Mouse (Mus musculus) regulatory T cell (primary cell): ENCODE results near the gene Snx32.

Experiments used
- in situ Hi-C: fragments of 300-600 bp; cut with MboI, MseI; formaldehyde crosslinking; loops from one replicate; pipeline ENCODE4 v1.15.1; 2025; ENCODE audit warnings: high pct_unique_total_duplicates

Gene Snx32

GRCm38 (mm10) chr19:5510031-5511026 is at the start of gene Snx32:
Snx32 (minus strand) TSS chr19:5510538.
- in situ Hi-C loops = no loop called here

GRCm38 (mm10) chr19:5559631-5560456 is 49.5 kb upstream of the Snx32 start:
- in situ Hi-C loops = loop anchor here (5.0 kb wide), 1 partner anchor 33 kb away; no protein-coding TSS in a partner anchor

- in situ Hi-C loops = no loop called here
Measured at GRCm38 (mm10) chr19:5559229-5559628, 48.9 kb upstream of the Snx32 start.

- in situ Hi-C loops = no loop called here
Measured at GRCm38 (mm10) chr19:5558770-5559169, 48.4 kb upstream of the Snx32 start.

- in situ Hi-C loops = no loop called here
Measured at GRCm38 (mm10) chr19:5558169-5558568, 47.8 kb upstream of the Snx32 start.

DNA sequence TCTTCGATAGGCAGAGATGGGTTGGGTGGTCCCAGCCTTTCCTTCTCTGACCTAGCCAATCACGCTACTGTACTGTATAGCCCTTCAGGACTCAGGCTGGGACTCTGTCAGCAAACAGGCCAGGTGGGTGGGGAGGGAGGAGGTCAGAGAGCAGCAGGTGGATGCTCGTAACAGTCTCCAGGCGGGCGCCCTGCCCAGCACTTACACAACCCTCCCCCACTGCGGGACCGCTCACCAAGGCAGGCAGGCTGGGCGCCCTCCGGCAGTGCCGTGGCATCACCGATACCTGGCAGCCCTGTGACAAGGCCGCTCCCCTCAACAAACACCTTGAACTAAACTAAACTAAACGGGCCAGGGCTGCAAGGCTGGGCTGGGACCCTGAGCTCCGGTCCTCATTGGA is 43.9 kb upstream of the Snx32 start:
- in situ Hi-C loops = no loop called here

DNA sequence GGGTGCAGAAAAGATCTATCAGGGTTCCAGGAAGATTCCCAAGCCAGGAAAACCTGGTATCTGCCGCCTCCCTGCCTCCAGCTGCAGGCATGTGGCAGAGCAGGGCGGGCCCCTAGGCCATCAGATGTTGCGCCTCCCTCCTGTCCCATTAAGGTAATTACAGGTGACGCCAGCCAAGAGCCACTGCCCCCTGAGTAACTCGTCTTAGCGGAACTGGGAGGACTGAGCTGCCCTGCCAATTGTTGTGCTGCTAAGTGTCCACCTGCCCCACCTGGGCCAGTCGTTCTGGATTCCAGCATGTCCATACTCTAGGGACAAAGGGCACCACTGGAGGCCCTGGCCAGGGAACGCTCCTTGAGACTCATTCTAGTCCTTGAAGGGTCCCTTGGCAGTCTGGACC is 43.5 kb upstream of the Snx32 start:
- in situ Hi-C loops = no loop called here

GRCm38 (mm10) chr19:5547471-5548056 is 37.2 kb upstream of the Snx32 start:
- in situ Hi-C loops = no loop called here

- in situ Hi-C loops = no loop called here
Measured at GRCm38 (mm10) chr19:5544031-5544430, 33.7 kb upstream of the Snx32 start.

- in situ Hi-C loops = no loop called here
Measured at GRCm38 (mm10) chr19:5543362-5543761, 33.0 kb upstream of the Snx32 start.

GRCm38 (mm10) chr19:5538786-5539185 is 28.4 kb upstream of the Snx32 start:
- in situ Hi-C loops = no loop called here

GRCm38 (mm10) chr19:5532520-5532919 is 22.2 kb upstream of the Snx32 start:
- in situ Hi-C loops = no loop called here

- in situ Hi-C loops = no loop called here
Measured at GRCm38 (mm10) chr19:5530138-5530524, 19.8 kb upstream of the Snx32 start.

DNA sequence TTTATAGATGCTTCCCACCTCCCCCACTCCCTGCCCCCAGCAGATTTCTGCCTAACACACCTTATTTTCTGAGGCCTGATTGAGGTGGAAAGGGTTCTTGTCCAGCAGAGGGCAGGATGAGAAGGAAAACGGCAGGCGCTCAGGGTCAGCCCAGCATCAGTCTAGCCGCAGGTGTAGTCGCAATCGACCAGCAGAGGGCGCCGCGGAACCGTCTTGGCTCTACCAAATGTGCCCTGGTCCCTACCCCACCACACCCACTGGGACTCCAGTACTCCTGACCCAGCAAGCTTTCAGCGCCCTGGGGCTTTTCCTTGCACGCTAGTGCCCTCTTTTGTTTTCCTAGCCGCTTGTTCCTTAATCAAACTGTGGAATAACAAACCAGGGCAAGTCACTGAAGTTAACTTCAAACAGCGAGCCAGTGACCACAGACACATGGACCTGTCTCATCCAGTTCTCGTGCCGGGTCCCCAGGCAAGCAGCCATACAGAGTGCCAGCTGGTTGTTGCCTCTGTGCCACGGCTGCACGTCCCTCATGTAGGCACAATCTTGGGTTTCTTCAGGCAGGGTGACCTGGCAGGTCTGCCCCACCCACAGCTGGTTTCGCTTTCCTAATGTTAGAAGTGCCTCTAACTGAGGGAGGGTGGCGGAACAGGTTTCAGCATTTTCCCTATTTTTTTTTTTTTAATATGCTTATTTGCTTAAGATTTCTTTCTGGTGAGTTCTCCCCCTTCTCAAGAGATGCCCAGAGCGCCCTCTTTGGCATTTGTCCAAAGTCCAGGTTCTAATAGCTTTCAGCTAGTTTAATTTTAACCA is 19.2 kb upstream of the Snx32 start:
- in situ Hi-C loops = loop anchor here (5.0 kb wide), 1 partner anchor 33 kb away; the partner anchor contains the start of gene Ovol1

- in situ Hi-C loops = loop anchor here (5.0 kb wide), 1 partner anchor 37 kb away; the partner anchor contains the start of gene Ovol1
Measured at GRCm38 (mm10) chr19:5525204-5525603, 14.9 kb upstream of the Snx32 start.

GRCm38 (mm10) chr19:5518721-5519120 is 8.4 kb upstream of the Snx32 start:
- in situ Hi-C loops = no loop called here

- in situ Hi-C loops = no loop called here
Measured at GRCm38 (mm10) chr19:5516906-5517505, 6.7 kb upstream of the Snx32 start.

GRCm38 (mm10) chr19:5515840-5516777 is 5.8 kb upstream of the Snx32 start:
- in situ Hi-C loops = no loop called here

GRCm38 (mm10) chr19:5513005-5513349 is 2.6 kb upstream of the Snx32 start:
- in situ Hi-C loops = no loop called here
